Mouse (Mus musculus): ENCODE results near the gene Cav3. TPM values are rescaled to one million over a fixed set of nuclear protein-coding genes. Genes with fewer than 3 reads are reported as not detected.

Cav3 gene
- total and polyA plus RNA-seq, 3 experiments: not detected

GRCm38 (mm10) chr6:112461459-112461858, 2.2 kb downstream of the Cav3 start:
- no peak overlapping the region for H3K9ac ChIP-seq (ENCODE audit: insufficient read depth, low read depth)
- no peak overlapping the region for H3K4me2 ChIP-seq (ENCODE audit: insufficient read depth, low read depth, poor library complexity, severe bottlenecking)
- DNase-seq (ENCODE audit: extremely low read depth): no peak
- no peaks in the 10 kb centered on the region for H3K79me2 ChIP-seq (replicated peaks; ENCODE audit: control insufficient read depth, extremely low read depth, insufficient read depth, poor library complexity, severe bottlenecking)
- in situ Hi-C loops (cut with MboI; ENCODE audit: low pct_ligation_motif_present, low pct_unique_long_range_greater_than_20kb, low sequenced_read_pairs) (no loop called here), dilution Hi-C loops (cut with MboI; ENCODE audit: extremely low pct_ligation_motif_present, extremely low pct_unique_long_range_greater_than_20kb, low sequenced_read_pairs) (no loop called here)
- H3K36me3 ChIP-seq (replicated peaks in 1 of 2; ENCODE audit: control insufficient read depth in 1 of 2, insufficient read depth in 1 of 2, low read length in 1 of 2): no peaks in the 10 kb centered on the region
- peaks cover 28% of the 10 kb centered on the region for H3K27me3 ChIP-seq (replicated peaks)
- no peak overlapping the region for H3K27ac ChIP-seq (ENCODE audit: insufficient read depth, low read depth)
- H3K9me3 ChIP-seq (replicated peaks; ENCODE audit: low read length): no peaks in the 10 kb centered on the region
- TF ChIP-seq RAD21 (IDR thresholded peaks at IDR 0.05; ENCODE audit: low read depth, low read length) (no peak), MEF2A (IDR thresholded peaks at IDR 0.05; ENCODE audit: borderline replicate concordance, low read depth, low read length) (no peak), ZKSCAN1 (IDR thresholded peaks at IDR 0.05; ENCODE audit: borderline replicate concordance, low read depth, low read length) (no peak), SIN3A (IDR thresholded peaks at IDR 0.05; ENCODE audit: low read length) (no peak), KAT2A (IDR thresholded peaks at IDR 0.05; ENCODE audit: insufficient replicate concordance, low read length) (no peak), MXI1 (IDR thresholded peaks at IDR 0.05; ENCODE audit: low read depth, low read length) (no peak), ZNF384 (IDR thresholded peaks at IDR 0.05; ENCODE audit: low read depth, low read length) (no peak), RCOR1 (conservative IDR thresholded peaks at IDR 0.05; ENCODE audit: low read depth, low read length) (no peak), JUN (IDR thresholded peaks at IDR 0.05; ENCODE audit: insufficient read depth, low read depth, low read length) (no peak), IRF4 (IDR thresholded peaks at IDR 0.05; ENCODE audit: low read depth, low read length) (no peak), MAX (IDR thresholded peaks at IDR 0.05; ENCODE audit: low read length) (no peak), UBTF (IDR thresholded peaks at IDR 0.05; ENCODE audit: low read depth, low read length) (no peak), POLR2AphosphoS2 (IDR thresholded peaks at IDR 0.05; ENCODE audit: low read depth, low read length) (no peak), GABPA (IDR thresholded peaks at IDR 0.05; ENCODE audit: insufficient replicate concordance, low read depth, low read length) (no peak), JUND (conservative IDR thresholded peaks at IDR 0.05; ENCODE audit: low read depth, low read length) (no peak), ZC3H11A (IDR thresholded peaks at IDR 0.05; ENCODE audit: low read depth, low read length) (no peak), ZMIZ1 (IDR thresholded peaks at IDR 0.05; ENCODE audit: low read depth, low read length) (no peak), NELFE (IDR thresholded peaks at IDR 0.05; ENCODE audit: low read depth, low read length) (no peak)
- no peak overlapping the region for H3K4me3 ChIP-seq (replicated peaks in 1 of 3; ENCODE audit: low read depth in 2 of 3, low read length in 2 of 3, poor library complexity in 1 of 3)
- H3K4me1 ChIP-seq (ENCODE audit: control insufficient read depth in 1 of 2, insufficient read depth in 2 of 2): peaks cover 0 to 6% of the 10 kb centered on the region in 2 experiments; a peak in 1 of 4 replicates

- Histone ChIP-seq H3K4me3 (replicated peaks in 1 of 3; ENCODE audit: low read depth in 2 of 3, low read length in 2 of 3, poor library complexity in 1 of 3) (no peak overlapping the region), H3K36me3 (replicated peaks in 1 of 2; ENCODE audit: control insufficient read depth in 1 of 2, insufficient read depth in 1 of 2, low read length in 1 of 2) (no peaks in the 10 kb centered on the region), H3K27me3 (replicated peaks) (peaks cover 20% of the 10 kb centered on the region), H3K27ac (ENCODE audit: insufficient read depth, low read depth) (no peak overlapping the region), H3K9ac (ENCODE audit: insufficient read depth, low read depth) (no peak overlapping the region), H3K9me3 (replicated peaks; ENCODE audit: low read length) (no peaks in the 10 kb centered on the region), H3K4me2 (ENCODE audit: insufficient read depth, low read depth, poor library complexity, severe bottlenecking) (no peak overlapping the region), H3K4me1 (ENCODE audit: control insufficient read depth in 1 of 2, insufficient read depth in 2 of 2) (peaks cover 0 to 6% of the 10 kb centered on the region in 2 experiments; a peak in 1 of 4 replicates), H3K79me2 (replicated peaks; ENCODE audit: control insufficient read depth, extremely low read depth, insufficient read depth, poor library complexity, severe bottlenecking) (no peaks in the 10 kb centered on the region)
- DNase-seq (ENCODE audit: extremely low read depth): no peak
- dilution Hi-C loops (cut with MboI; ENCODE audit: extremely low pct_ligation_motif_present, extremely low pct_unique_long_range_greater_than_20kb, low sequenced_read_pairs): no loop called here
- in situ Hi-C loops (cut with MboI; ENCODE audit: low pct_ligation_motif_present, low pct_unique_long_range_greater_than_20kb, low sequenced_read_pairs): no loop called here
- TF ChIP-seq E2F4 (IDR thresholded peaks at IDR 0.05; ENCODE audit: insufficient replicate concordance, low read depth, low read length): no peak
- no peak for TF ChIP-seq ZKSCAN1 (IDR thresholded peaks at IDR 0.05; ENCODE audit: borderline replicate concordance, low read depth, low read length)
- no peak for TF ChIP-seq NELFE (IDR thresholded peaks at IDR 0.05; ENCODE audit: low read depth, low read length)
- no peak for TF ChIP-seq ZMIZ1 (IDR thresholded peaks at IDR 0.05; ENCODE audit: low read depth, low read length)
- TF ChIP-seq GABPA (IDR thresholded peaks at IDR 0.05; ENCODE audit: insufficient replicate concordance, low read depth, low read length): no peak
- TF ChIP-seq MXI1 (IDR thresholded peaks at IDR 0.05; ENCODE audit: low read depth, low read length): no peak
- no peak for TF ChIP-seq KAT2A (IDR thresholded peaks at IDR 0.05; ENCODE audit: insufficient replicate concordance, low read length)
- no peak for TF ChIP-seq RAD21 (IDR thresholded peaks at IDR 0.05; ENCODE audit: low read depth, low read length)
- TF ChIP-seq MAX (IDR thresholded peaks at IDR 0.05; ENCODE audit: low read length): no peak
- no peak for TF ChIP-seq MEF2A (IDR thresholded peaks at IDR 0.05; ENCODE audit: borderline replicate concordance, low read depth, low read length)
- no peak for TF ChIP-seq MAZ (IDR thresholded peaks at IDR 0.05; ENCODE audit: low read depth, low read length)
- no peak for TF ChIP-seq JUN (IDR thresholded peaks at IDR 0.05; ENCODE audit: insufficient read depth, low read depth, low read length)
- no peak for TF ChIP-seq SMC3 (IDR thresholded peaks at IDR 0.05; ENCODE audit: low read depth, low read length)
- TF ChIP-seq JUND (conservative IDR thresholded peaks at IDR 0.05; ENCODE audit: low read depth, low read length): no peak
- no peak for TF ChIP-seq PAX5 (IDR thresholded peaks at IDR 0.05; ENCODE audit: low read length)
- TF ChIP-seq CHD2 (IDR thresholded peaks at IDR 0.05; ENCODE audit: low read length): no peak
- no peak for TF ChIP-seq ETS1 (conservative IDR thresholded peaks at IDR 0.05; ENCODE audit: low read depth, low read length)
- no peak for TF ChIP-seq MYC (IDR thresholded peaks at IDR 0.05; ENCODE audit: low read depth, low read length)
Observed at GRCm38 (mm10) chr6:112463331-112463730, 4.0 kb downstream of the Cav3 start.
